Mouse (Mus musculus) mesoderm, embryonic 11.5 days (tissue): ENCODE measurements at regions not wholly inside any gene's neighbourhood (a gene's known extent, or its start where the extent isn't known, plus 50 kb on each side); places are given as distances from the start of the nearest gene placed in this dataset.
A peak's percentile ranks its signal among the peaks of the same experiment; 100 is the strongest.

ENCODE experiments used
- DNase-seq: peaks from one replicate; pipeline ENCODE4 v3.0.0-alpha.2; 2012; ENCODE audit warnings: low read depth, low spot score

- peak; percentile 60 for DNase-seq
Measured at GRCm38 (mm10) chr5:106557733-106558132, 51.2 kb upstream of the Gm17304 start.

- no peak for DNase-seq
Measured at GRCm38 (mm10) chr5:106539286-106539685, 69.6 kb upstream of the Gm17304 start.

- no peak for DNase-seq
Measured at GRCm38 (mm10) chr5:106537153-106537552, 71.7 kb upstream of the Gm17304 start.

DNA sequence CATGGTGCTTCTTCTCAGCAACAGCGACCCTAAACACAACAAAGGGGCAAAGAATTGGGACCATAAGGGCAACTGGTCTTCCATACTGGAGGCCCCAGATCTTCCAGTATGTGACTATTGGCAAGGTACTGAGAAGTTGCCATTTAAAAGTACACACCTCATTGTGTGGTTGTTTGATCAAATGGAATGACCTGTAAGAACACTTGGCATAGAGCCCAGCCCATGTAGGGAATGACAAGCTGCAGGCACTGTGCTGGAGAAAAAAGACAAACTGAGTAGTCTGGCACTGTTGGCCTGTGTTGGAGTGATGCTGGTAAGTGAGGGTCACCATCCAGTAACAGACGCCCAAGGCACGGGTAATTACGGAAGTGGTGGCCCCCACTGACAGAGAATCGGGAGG lies 72.8 kb upstream of the Gm17304 start:
- no peak for DNase-seq

- DNase-seq = no peak
Measured at GRCm38 (mm10) chr5:106528811-106529210, 70.8 kb upstream of the Barhl2 start.

DNA sequence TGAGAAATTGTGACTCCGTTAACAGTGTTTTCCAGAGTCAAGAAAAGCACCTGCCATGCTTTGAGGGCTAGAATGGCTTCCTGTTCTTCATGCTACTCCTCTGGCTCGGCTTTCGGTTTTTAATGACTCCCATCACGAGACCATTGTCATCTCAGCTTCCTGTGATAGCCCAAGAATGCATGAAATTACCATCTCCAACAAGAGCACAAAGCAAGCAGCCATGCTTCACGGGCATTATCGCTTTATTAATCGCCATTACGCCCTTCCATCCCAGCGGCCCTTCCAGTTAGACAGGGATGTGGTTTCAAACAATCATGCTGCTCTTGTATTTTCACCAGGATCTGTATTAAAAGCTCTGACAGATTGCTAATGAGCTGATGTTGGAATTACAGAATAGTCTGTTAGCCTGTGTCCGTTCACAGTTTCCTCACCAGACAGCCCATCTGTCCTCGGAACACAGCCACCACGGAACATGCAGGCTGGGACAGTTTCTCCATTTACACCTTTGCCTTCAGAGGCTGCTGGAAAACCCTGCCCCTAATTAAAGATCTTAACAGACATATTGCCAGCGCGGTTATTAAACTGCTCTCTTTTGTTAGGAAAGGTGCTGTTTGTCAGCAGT lies 69.5 kb upstream of the Barhl2 start:
- DNase-seq = peak; percentile 20

DNA sequence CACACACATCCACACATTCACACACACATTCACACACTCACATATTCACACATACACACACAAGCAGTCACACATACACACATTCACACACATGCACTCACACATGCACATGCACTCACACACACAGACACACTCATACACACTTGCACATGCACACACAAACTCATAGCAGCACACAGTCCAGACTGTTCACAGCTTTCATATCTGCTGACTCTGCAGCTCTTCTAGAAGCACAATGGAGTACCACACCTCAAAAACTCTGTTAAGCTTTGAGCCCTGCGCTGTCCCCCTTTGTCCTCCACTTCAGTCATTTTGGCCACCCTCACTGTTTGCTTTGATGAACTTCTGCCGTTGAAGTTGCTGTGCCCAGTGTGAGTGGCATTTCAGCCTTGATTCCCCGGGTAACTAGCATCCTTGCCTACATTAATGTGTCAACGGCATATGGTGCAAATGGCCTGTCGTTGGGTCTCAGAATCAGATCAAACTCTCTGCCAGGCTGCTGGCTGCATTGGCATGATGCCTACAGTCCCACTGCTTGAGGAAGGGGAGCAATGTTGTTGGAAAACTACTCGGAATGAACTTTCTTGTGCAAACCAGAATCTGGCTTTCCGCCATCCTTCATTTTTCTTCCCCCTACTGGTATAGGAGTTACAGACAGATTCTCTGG lies 54.6 kb upstream of the Barhl2 start:
- DNase-seq = no peak

- DNase-seq = no peak
Measured at GRCm38 (mm10) chr5:106507901-106508300, 49.9 kb upstream of the Barhl2 start.
